Mouse (Mus musculus) CH12.LX (cell line): ENCODE data around the gene Faxc. TPM values are rescaled to one million over a fixed set of nuclear protein-coding genes. Genes with fewer than 3 reads are reported as not detected.

Experiments
- DNase-seq: peaks from one replicate; pipeline ENCODE4 v3.0.0-alpha.2; 2013; ENCODE audit errors: extremely low read depth
- H3K27ac ChIP-seq: 2 replicates; pipeline ENCODE4 v1.5.1; 2012; ENCODE audit warnings: low read depth, mild to moderate bottlenecking, control low read depth, moderate library complexity; ENCODE audit not compliant: insufficient read depth
- H3K27me3 ChIP-seq: replicated peaks from 2 replicates; pipeline ENCODE3; 2012; ENCODE audit warnings: inconsistent platforms
- H3K36me3 ChIP-seq, 2 experiments: replicated peaks in 1 of 2; 2 replicates each; pipeline versions ENCODE3 to v1.6.1; 2012; ENCODE audit warnings: inconsistent platforms in 1 of 2, low read length in 1 of 2, mild to moderate bottlenecking in 1 of 2, mixed read lengths in 1 of 2, moderate library complexity in 1 of 2; ENCODE audit not compliant: control insufficient read depth in 1 of 2, insufficient read depth in 1 of 2
- H3K4me1 ChIP-seq, 2 experiments: 2 replicates each; pipeline ENCODE4 v1.6.1; 2012; ENCODE audit warnings: inconsistent platforms in 1 of 2, moderate library complexity in 1 of 2; ENCODE audit not compliant: insufficient read depth in 2 of 2, control insufficient read depth in 1 of 2
- H3K4me2 ChIP-seq: 2 replicates; pipeline ENCODE4 v1.6.1; 2012; ENCODE audit warnings: low read depth, mild to moderate bottlenecking, control low read depth; ENCODE audit not compliant: poor library complexity, insufficient read depth, severe bottlenecking
- H3K4me3 ChIP-seq, 3 experiments: fragments of 150-350 bp in 1 of 3; sonication (generic) in 1 of 3; replicated peaks in 1 of 3; 2 replicates each; pipeline versions ENCODE3 to v1.5.1; 2011 to 2012; ENCODE audit warnings: low read depth in 2 of 3, low read length in 2 of 3, mild to moderate bottlenecking in 2 of 3, moderate library complexity in 2 of 3, control low read depth in 1 of 3, improper control_type of control experiment in 1 of 3, inconsistent platforms in 1 of 3, mixed read lengths in 1 of 3; ENCODE audit not compliant: poor library complexity in 1 of 3
- H3K79me2 ChIP-seq: replicated peaks from 2 replicates; pipeline ENCODE4 v1.6.1; 2012; ENCODE audit warnings: mild to moderate bottlenecking, moderate library complexity; ENCODE audit not compliant: control insufficient read depth, poor library complexity, insufficient read depth, severe bottlenecking; ENCODE audit errors: extremely low read depth
- H3K9ac ChIP-seq: 2 replicates; pipeline ENCODE4 v1.6.1; 2012; ENCODE audit warnings: low read depth, mild to moderate bottlenecking, control low read depth, moderate library complexity; ENCODE audit not compliant: insufficient read depth
- H3K9me3 ChIP-seq: replicated peaks from 2 replicates; pipeline ENCODE3; 2012; ENCODE audit warnings: low read length, inconsistent platforms, mixed read lengths
- BHLHE40 ChIP-seq: IDR thresholded peaks from 2 replicates; pipeline ENCODE4 v1.6.1; 2011; ENCODE audit warnings: mild to moderate bottlenecking, low read depth, low read length, improper control_type of control experiment
- CHD1 ChIP-seq: IDR thresholded peaks from 2 replicates; pipeline ENCODE4 v1.6.1; 2012; ENCODE audit warnings: low read depth, low read length, improper control_type of control experiment, inconsistent platforms
- CHD2 ChIP-seq: IDR thresholded peaks from 2 replicates; pipeline ENCODE4 v1.6.1; 2011; ENCODE audit warnings: low read length, improper control_type of control experiment
- E2F4 ChIP-seq: IDR thresholded peaks from 2 replicates; pipeline ENCODE4 v1.6.1; 2011; ENCODE audit warnings: low read depth, low read length, improper control_type of control experiment; ENCODE audit not compliant: insufficient replicate concordance
- ELF1 ChIP-seq: IDR thresholded peaks from 2 replicates; pipeline ENCODE4 v1.6.1; 2014; ENCODE audit warnings: low read depth, mild to moderate bottlenecking, inconsistent platforms, low read length, improper control_type of control experiment
- EP300 ChIP-seq: IDR thresholded peaks from 2 replicates; pipeline ENCODE4 v1.6.1; 2011; ENCODE audit warnings: low read length, improper control_type of control experiment
- ETS1 ChIP-seq: conservative IDR thresholded peaks from 2 replicates; pipeline ENCODE4 v1.6.1; 2012; ENCODE audit warnings: low read depth, mild to moderate bottlenecking, inconsistent platforms, low read length, improper control_type of control experiment, moderate library complexity
- GABPA ChIP-seq: IDR thresholded peaks from 2 replicates; pipeline ENCODE4 v1.6.1; 2012; ENCODE audit warnings: low read depth, low read length, improper control_type of control experiment, inconsistent platforms; ENCODE audit not compliant: insufficient replicate concordance
- HCFC1 ChIP-seq: IDR thresholded peaks from 2 replicates; pipeline ENCODE4 v1.6.1; 2012; ENCODE audit warnings: low read depth, mild to moderate bottlenecking, inconsistent platforms, low read length, improper control_type of control experiment
- IRF4 ChIP-seq: IDR thresholded peaks from 2 replicates; pipeline ENCODE4 v1.6.1; 2014; ENCODE audit warnings: low read depth, mild to moderate bottlenecking, inconsistent platforms, low read length, improper control_type of control experiment
- JUN ChIP-seq: IDR thresholded peaks from 2 replicates; pipeline ENCODE4 v1.6.1; 2011; ENCODE audit warnings: low read depth, mild to moderate bottlenecking, low read length, improper control_type of control experiment, moderate library complexity; ENCODE audit not compliant: insufficient read depth
- JUND ChIP-seq: conservative IDR thresholded peaks from 2 replicates; pipeline ENCODE4 v1.6.1; 2011; ENCODE audit warnings: low read depth, low read length, improper control_type of control experiment
- MAFK ChIP-seq: IDR thresholded peaks from 2 replicates; pipeline ENCODE4 v1.6.1; 2011; ENCODE audit warnings: low read length, improper control_type of control experiment; ENCODE audit not compliant: insufficient replicate concordance
- MEF2A ChIP-seq: IDR thresholded peaks from 2 replicates; pipeline ENCODE4 v1.6.1; 2014; ENCODE audit warnings: low read depth, mild to moderate bottlenecking, inconsistent platforms, low read length, improper control_type of control experiment, borderline replicate concordance
- MXI1 ChIP-seq: IDR thresholded peaks from 2 replicates; pipeline ENCODE4 v1.6.1; 2011; ENCODE audit warnings: mild to moderate bottlenecking, low read depth, low read length, improper control_type of control experiment
- MYC ChIP-seq: IDR thresholded peaks from 2 replicates; pipeline ENCODE4 v1.6.1; 2011; ENCODE audit warnings: low read depth, mild to moderate bottlenecking, improper control_type of control experiment, low read length
- POLR2A ChIP-seq: IDR thresholded peaks from 2 replicates; pipeline ENCODE4 v1.6.1; 2011; ENCODE audit warnings: low read depth, mild to moderate bottlenecking, improper control_type of control experiment, low read length
- RAD21 ChIP-seq: IDR thresholded peaks from 2 replicates; pipeline ENCODE4 v1.6.1; 2011; ENCODE audit warnings: low read depth, mild to moderate bottlenecking, low read length, improper control_type of control experiment, moderate library complexity
- RCOR1 ChIP-seq: conservative IDR thresholded peaks from 2 replicates; pipeline ENCODE4 v1.6.1; 2012; ENCODE audit warnings: low read depth, mild to moderate bottlenecking, inconsistent platforms, low read length, improper control_type of control experiment
- SMC3 ChIP-seq: IDR thresholded peaks from 2 replicates; pipeline ENCODE4 v1.6.1; 2011; ENCODE audit warnings: low read depth, low read length, improper control_type of control experiment
- TBP ChIP-seq: conservative IDR thresholded peaks from 2 replicates; pipeline ENCODE4 v1.6.1; 2011; ENCODE audit warnings: low read depth, low read length, improper control_type of control experiment
- TCF12 ChIP-seq: IDR thresholded peaks from 2 replicates; pipeline ENCODE4 v1.6.1; 2014; ENCODE audit warnings: low read depth, mild to moderate bottlenecking, inconsistent platforms, low read length, improper control_type of control experiment
- UBTF ChIP-seq: IDR thresholded peaks from 2 replicates; pipeline ENCODE4 v1.6.1; 2012; ENCODE audit warnings: low read depth, mild to moderate bottlenecking, inconsistent platforms, low read length, improper control_type of control experiment, moderate library complexity
- USF2 ChIP-seq: conservative IDR thresholded peaks from 2 replicates; pipeline ENCODE4 v1.6.1; 2011; ENCODE audit warnings: low read depth, low read length, improper control_type of control experiment
- ZC3H11A ChIP-seq: IDR thresholded peaks from 2 replicates; pipeline ENCODE4 v1.6.1; 2012; ENCODE audit warnings: low read depth, mild to moderate bottlenecking, inconsistent platforms, low read length, improper control_type of control experiment
- ZNF384 ChIP-seq: IDR thresholded peaks from 2 replicates; pipeline ENCODE4 v1.6.1; 2012; ENCODE audit warnings: low read depth, low read length, improper control_type of control experiment, inconsistent platforms
- dilution Hi-C: fragments of 300-500 bp; cut with MboI; formaldehyde crosslinking; loops from 2 replicates; pipeline ENCODE4 v1.14.3; 2020; ENCODE audit warnings: low sequenced_read_pairs; ENCODE audit not compliant: extremely low pct_unique_long_range_greater_than_20kb, extremely low pct_ligation_motif_present
- in situ Hi-C: fragments of 300-500 bp; cut with MboI; formaldehyde crosslinking; loops from 3 replicates; pipeline ENCODE4 v1.14.3; 2019; ENCODE audit warnings: low sequenced_read_pairs, low pct_ligation_motif_present, low pct_unique_long_range_greater_than_20kb, mixed read lengths
- polyA plus RNA-seq: library from polyadenylated mRNA; unstranded; fragments of >175 nt; gene quantifications from 2 replicates; pipeline ENCODE4 v1.2.1, GENCODE M21; 2012; ENCODE audit warnings: low read depth; ENCODE audit not compliant: insufficient read length
- total RNA-seq, 2 experiments: library from RNA; depleted of rRNA; stranded (reverse); fragments of 300-350 nt in 1 of 2; fragments of >200 nt in 1 of 2; gene quantifications; 2 replicates each; pipeline ENCODE4 v1.2.3; 2012 to 2014

Faxc gene
- total and polyA plus RNA-seq, 3 experiments, result 0.16 to 1.7 (median 0.37) TPM

- Histone ChIP-seq H3K36me3 (no peaks in the 10 kb centered on the region), H3K4me2 (peak overlapping the region; percentile 71; the same call in 1 of the 2 replicates), H3K4me1 (peaks cover 18 to 33% of the 10 kb centered on the region in 2 experiments), H3K9me3 (no peaks in the 10 kb centered on the region), H3K27ac (no peak overlapping the region; the same call in 1 of the 2 replicates), H3K79me2 (no peaks in the 10 kb centered on the region), H3K9ac (no peak overlapping the region), H3K4me3 (no peak overlapping the region), H3K27me3 (no peaks in the 10 kb centered on the region)
- TF ChIP-seq BHLHE40 (peak; percentile 52; the same call in 1 of the 2 replicates), MAFK (no peak), RAD21 (no peak), USF2 (no peak), HCFC1 (no peak), TBP (no peak), JUN (peak; percentile 84), MYC (0 out of 2 replicates have a peak, but pooled peaks have one; percentile 31), TCF12 (0 out of 2 replicates have a peak, but pooled peaks have one; percentile 41), JUND (peak; percentile 93), CHD2 (0 out of 2 replicates have a peak, but pooled peaks have one; percentile 17), UBTF (no peak), ELF1 (no peak), RCOR1 (no peak), CHD1 (0 out of 2 replicates have a peak, but pooled peaks have one; percentile 68), IRF4 (peak; percentile 93), SMC3 (no peak), MEF2A (0 out of 2 replicates have a peak, but pooled peaks have one; percentile 50), ZC3H11A (no peak), GABPA (no peak), ZNF384 (no peak), ETS1 (peak; percentile 66), E2F4 (no peak), POLR2A (no peak), EP300 (peak; percentile 81), MXI1 (peak; percentile 36; the same call in 1 of the 2 replicates)
- in situ Hi-C loops, result no loop called here
- dilution Hi-C loops, result no loop called here
- DNase-seq, result peak; percentile 53
These were observed 4.2 kb downstream of the Faxc start for GRCm38 (mm10) chr4:21935378-21935777.
